8 mouse cellular contexts compared by ENCODE assay signal in the genomic region with DNA sequence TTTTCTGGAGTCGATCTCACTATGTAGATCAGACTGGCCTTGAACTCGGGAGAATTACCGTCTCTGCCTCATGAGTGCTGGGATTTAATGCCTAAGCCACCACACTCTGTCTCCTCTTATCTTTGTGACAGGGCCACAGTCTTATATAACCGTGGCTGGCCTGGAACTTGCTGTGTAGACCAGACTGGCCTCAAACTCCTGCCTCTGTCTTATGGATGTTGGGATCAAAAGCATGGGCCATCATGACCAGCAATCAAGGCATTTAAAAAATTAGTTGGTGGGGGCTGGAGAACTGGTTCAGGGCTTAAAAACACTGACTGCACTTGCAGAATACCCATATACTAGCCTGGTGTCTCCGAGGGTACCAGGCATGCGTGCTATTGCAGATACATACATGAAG. TPM values are rescaled to one million over a fixed set of nuclear protein-coding genes. Genes with fewer than 3 reads are reported as not detected.
DNase-seq lines count a peak whose midpoint lies in the region; ATAC-seq and TF ChIP-seq lines count a peak whose summit lies in the region.

TSS of gene Pigb (minus strand) at position 299 of the 400 bp plus-strand sequence.

- WGBS in cerebellum, adult 2 months: 28% methylated on average over 6 of the region's 6 CpGs
- WGBS in spleen, adult 2 months: 22% methylated on average over 6 of the region's 6 CpGs
- 35% methylated on average over 6 of the region's 6 CpGs for WGBS in hindbrain, embryonic 16.5 days
- WGBS in midbrain, embryonic 10.5 days: 33% methylated on average over 6 of the region's 6 CpGs

- no peak for ATAC-seq in cerebellum, adult (ENCODE audit: insufficient number of reproducible peaks, low FRiP score, low TSS enrichment)
- ATAC-seq in hindbrain, embryonic 16.5 days: no peak

- DNase-seq in cerebellum, adult 2 months: no peak
- no peak for DNase-seq in spleen, adult 2 months (ENCODE audit: low read depth in 1 of 2, low spot score in 2 of 2)
- no peak for DNase-seq in spleen, postnatal 14 days (ENCODE audit: low spot score in 2 of 2)
- no peak for DNase-seq in midbrain, embryonic 10.5 days (ENCODE audit: low spot score)
- DNase-seq in frontal cortex, postnatal 14 days (ENCODE audit: low spot score in 2 of 2): no peak
- DNase-seq in right cerebral cortex, postnatal 14 days: no peak

- TF ChIP-seq POLR2A in cerebellum, adult 2 months (IDR thresholded peaks at IDR 0.05; ENCODE audit: borderline replicate concordance, insufficient read depth, low read length): no peak
- TF ChIP-seq POLR2A in spleen, adult 2 months (IDR thresholded peaks at IDR 0.05; ENCODE audit: low read depth, low read length): no peak

- peak within 1 kb of the TSS; percentile 82 for H3K9ac ChIP-seq in hindbrain, embryonic 16.5 days (ENCODE audit: low read depth, low read length)

- no peaks in the 10 kb centered on the region for H3K9me3 ChIP-seq in hindbrain, embryonic 16.5 days (ENCODE audit: control insufficient read depth, low read length)
- no peaks in the 10 kb centered on the region for H3K9me3 ChIP-seq in midbrain, embryonic 10.5 days (replicated peaks)

- H3K27me3 ChIP-seq in cerebellum, adult 2 months (ENCODE audit: control insufficient read depth, insufficient read depth, low read length): no peaks in the 10 kb centered on the region
- no peaks in the 10 kb centered on the region for H3K27me3 ChIP-seq in spleen, adult 2 months (ENCODE audit: control insufficient read depth, insufficient read depth, low read length)
- H3K27me3 ChIP-seq in hindbrain, embryonic 16.5 days (replicated peaks; ENCODE audit: control insufficient read depth, insufficient read depth, low read length): no peaks in the 10 kb centered on the region
- H3K27me3 ChIP-seq in midbrain, embryonic 10.5 days (ENCODE audit: low read depth, poor library complexity, severe bottlenecking): no peaks in the 10 kb centered on the region; the same call in 1 of the 2 replicates

- no peak for TF ChIP-seq CTCF in cerebellum, adult 2 months (IDR thresholded peaks at IDR 0.05; ENCODE audit: borderline replicate concordance, insufficient read depth, low read depth, low read length)
- no peak for TF ChIP-seq CTCF in spleen, adult 2 months (IDR thresholded peaks at IDR 0.05; ENCODE audit: extremely low read depth, insufficient read depth, insufficient read length, insufficient replicate concordance)

- H3K4me3 ChIP-seq in cerebellum, adult 2 months (replicated peaks; ENCODE audit: insufficient read depth, low read depth, low read length): peak within 1 kb of the TSS; percentile 84
- H3K4me3 ChIP-seq in spleen, adult 2 months (ENCODE audit: extremely low read depth, insufficient read depth, insufficient read length): peak within 1 kb of the TSS; percentile 94
- peak within 1 kb of the TSS; percentile 73 for H3K4me3 ChIP-seq in hindbrain, embryonic 16.5 days (ENCODE audit: low read length)
- peak within 1 kb of the TSS; percentile 86 for H3K4me3 ChIP-seq in midbrain, embryonic 10.5 days

- no peaks in the 10 kb centered on the region for H3K4me1 ChIP-seq in cerebellum, adult 2 months (ENCODE audit: control insufficient read depth, insufficient read depth, low read length)
- H3K4me1 ChIP-seq in spleen, adult 2 months (ENCODE audit: control insufficient read depth, insufficient read depth, insufficient read length): peaks cover 3% of the 10 kb centered on the region; the same call in 1 of the 2 replicates
- H3K4me1 ChIP-seq in hindbrain, embryonic 16.5 days (ENCODE audit: control insufficient read depth, insufficient read depth, low read depth, low read length): peaks cover 17% of the 10 kb centered on the region
- peaks cover 30% of the 10 kb centered on the region for H3K4me1 ChIP-seq in midbrain, embryonic 10.5 days

- H3K4me2 ChIP-seq in hindbrain, embryonic 16.5 days (ENCODE audit: low read length): peak within 1 kb of the TSS; percentile 91

- H3K36me3 ChIP-seq in spleen, adult 2 months (ENCODE audit: control insufficient read depth, insufficient read depth, low read length): no peaks in the 10 kb centered on the region
- no peaks in the 10 kb centered on the region for H3K36me3 ChIP-seq in hindbrain, embryonic 16.5 days (ENCODE audit: control insufficient read depth, insufficient read depth, low read length)
- 0 out of 2 replicates have a peak, but pooled peaks cover 6% of the 10 kb centered on the region for H3K36me3 ChIP-seq in midbrain, embryonic 10.5 days

- H3K27ac ChIP-seq in cerebellum, adult 2 months (ENCODE audit: insufficient read depth, low read length): peak within 1 kb of the TSS; percentile 69
- H3K27ac ChIP-seq in spleen, adult 2 months (ENCODE audit: insufficient read depth, low read length): peak within 1 kb of the TSS; percentile 73
- peak within 1 kb of the TSS; percentile 87 for H3K27ac ChIP-seq in hindbrain, embryonic 16.5 days (ENCODE audit: low read depth, low read length)
- H3K27ac ChIP-seq in midbrain, embryonic 10.5 days (replicated peaks): peak within 1 kb of the TSS; percentile 90

RNA-seq across cellular contexts. Expression of gene Pigb, which starts in this region (rescaled TPM):
- polyA plus RNA-seq in cerebellum, adult 2 months (2012; rRNA removed): 23.9 and 26.0 TPM in 2 replicates
- 6.8 and 8.3 TPM in 2 replicates for polyA plus RNA-seq in spleen, adult 2 months (2012; rRNA removed)
- 14.6 and 17.3 TPM in 2 replicates for polyA plus RNA-seq in hindbrain, embryonic 16.5 days (2015; fragmentation: Nextera tagmentation; extraction: Ambion mirVana)
- 12.8 and 14.2 TPM in 2 replicates for polyA plus RNA-seq in midbrain, embryonic 10.5 days (2016; fragmentation: Nextera tagmentation; extraction: Ambion mirVana)
